Mouse (Mus musculus) 3T3-L1 (cell line): ENCODE data around the gene Cfap100.

Experiments used
- DNase-seq: peaks from one replicate; pipeline ENCODE4 v3.0.0-alpha.2; 2015; ENCODE audit warnings: low read depth, low spot score

Gene Cfap100

GRCm38 (mm10) chr6:90461181-90461580 lies 32.6 kb upstream of the Cfap100 start:
- DNase-seq = no peak

GRCm38 (mm10) chr6:90457421-90457820 lies 28.8 kb upstream of the Cfap100 start:
- no peak for DNase-seq

GRCm38 (mm10) chr6:90453751-90454150 lies 25.2 kb upstream of the Cfap100 start:
- DNase-seq = no peak

- no peak for DNase-seq
These were observed 24.0 kb upstream of the Cfap100 start for GRCm38 (mm10) chr6:90452603-90453002.

- no peak for DNase-seq
These were observed 22.9 kb upstream of the Cfap100 start for GRCm38 (mm10) chr6:90451512-90451911.

GRCm38 (mm10) chr6:90450697-90451096 lies 22.1 kb upstream of the Cfap100 start:
- DNase-seq = no peak

- DNase-seq = peak; percentile 73
These were observed 21.6 kb upstream of the Cfap100 start for GRCm38 (mm10) chr6:90450179-90450578.

GRCm38 (mm10) chr6:90446883-90447282 lies 18.3 kb upstream of the Cfap100 start:
- no peak for DNase-seq

- DNase-seq = no peak
These were observed 8.4 kb upstream of the Cfap100 start for GRCm38 (mm10) chr6:90437041-90437440.

- DNase-seq = no peak
These were observed 7.8 kb upstream of the Cfap100 start for GRCm38 (mm10) chr6:90436192-90436907.

GRCm38 (mm10) chr6:90435195-90435618 lies 6.6 kb upstream of the Cfap100 start:
- DNase-seq = peak; percentile 85

GRCm38 (mm10) chr6:90434687-90435086 lies 6.1 kb upstream of the Cfap100 start:
- DNase-seq = no peak

- DNase-seq = no peak
These were observed 2.9 kb upstream of the Cfap100 start for GRCm38 (mm10) chr6:90431487-90431886.

GRCm38 (mm10) chr6:90429911-90430310 lies 1.3 kb upstream of the Cfap100 start:
- DNase-seq = no peak

- DNase-seq = peak; percentile 72
These were observed 2.6 kb downstream of the Cfap100 start for GRCm38 (mm10) chr6:90426003-90426402.

GRCm38 (mm10) chr6:90425361-90425760 lies 3.2 kb downstream of the Cfap100 start:
- no peak for DNase-seq

- DNase-seq = peak; percentile 62
These were observed 6.0 kb downstream of the Cfap100 start for GRCm38 (mm10) chr6:90422565-90422964.

- no peak for DNase-seq
These were observed 16.7 kb downstream of the Cfap100 start for GRCm38 (mm10) chr6:90411926-90412325.

GRCm38 (mm10) chr6:90410972-90411371 lies 17.6 kb downstream of the Cfap100 start:
- DNase-seq = no peak

GRCm38 (mm10) chr6:90408632-90409031 lies 20.0 kb downstream of the Cfap100 start:
- no peak for DNase-seq

GRCm38 (mm10) chr6:90397291-90397690 lies 31.3 kb downstream of the Cfap100 start:
- no peak for DNase-seq

GRCm38 (mm10) chr6:90395751-90396150 lies 32.8 kb downstream of the Cfap100 start:
- no peak for DNase-seq

- DNase-seq = no peak
These were observed 34.6 kb downstream of the Cfap100 start for GRCm38 (mm10) chr6:90393948-90394347.

- DNase-seq = no peak
These were observed 38.0 kb downstream of the Cfap100 start for GRCm38 (mm10) chr6:90390629-90391028.
